Mouse (Mus musculus) MEL (cell line): Measurements from ENCODE around the gene Gramd1c. TPM values are rescaled to one million over a fixed set of nuclear protein-coding genes. Genes with fewer than 3 reads are reported as not detected.

ENCODE experiments used
- DNase-seq: peaks from one replicate; pipeline ENCODE4 v3.0.0; 2011; ENCODE audit warnings: low read depth, low spot score
- H3K27ac ChIP-seq: 2 replicates; pipeline ENCODE4 v1.5.1; 2012; ENCODE audit warnings: low read depth, mild to moderate bottlenecking, control low read depth, low read length, moderate library complexity; ENCODE audit not compliant: control insufficient read depth
- H3K27me3 ChIP-seq, 2 experiments: fragments of 150-350 bp in 1 of 2; sonication (generic) in 1 of 2; 2 replicates each; pipeline ENCODE4 v1.6.1; 2012; ENCODE audit warnings: low read length in 2 of 2, mild to moderate bottlenecking in 2 of 2, improper control_type of control experiment in 1 of 2, moderate library complexity in 1 of 2; ENCODE audit not compliant: insufficient read depth in 2 of 2, control insufficient read depth in 1 of 2
- H3K36me3 ChIP-seq, 2 experiments: 2 replicates each; pipeline ENCODE4 v1.6.1; 2012 to 2014; ENCODE audit warnings: low read length in 2 of 2, improper control_type of control experiment in 1 of 2, inconsistent platforms in 1 of 2, mild to moderate bottlenecking in 1 of 2; ENCODE audit not compliant: insufficient read depth in 2 of 2, control insufficient read depth in 1 of 2
- H3K4me1 ChIP-seq, 2 experiments: fragments of 150-350 bp in 1 of 2; sonication (generic) in 1 of 2; 2 replicates each; pipeline ENCODE4 v1.6.1; 2012; ENCODE audit warnings: low read length in 2 of 2, improper control_type of control experiment in 1 of 2, mild to moderate bottlenecking in 1 of 2; ENCODE audit not compliant: insufficient read depth in 2 of 2, control insufficient read depth in 1 of 2
- H3K4me3 ChIP-seq, 2 experiments: fragments of 150-350 bp in 1 of 2; sonication (generic) in 1 of 2; 2 replicates each; pipeline ENCODE4 v1.5.1; 2012; ENCODE audit warnings: low read depth in 2 of 2, low read length in 2 of 2, mild to moderate bottlenecking in 2 of 2, moderate library complexity in 2 of 2, control low read depth in 1 of 2, improper control_type of control experiment in 1 of 2; ENCODE audit not compliant: control insufficient read depth in 1 of 2, insufficient read depth in 1 of 2
- H3K79me2 ChIP-seq: 2 replicates; pipeline ENCODE4 v1.6.1; 2012; ENCODE audit warnings: mild to moderate bottlenecking, low read length, moderate library complexity; ENCODE audit not compliant: control insufficient read depth, poor library complexity, insufficient read depth
- H3K9ac ChIP-seq: 2 replicates; pipeline ENCODE4 v1.6.1; 2012; ENCODE audit warnings: low read depth, mild to moderate bottlenecking, control low read depth, low read length, moderate library complexity; ENCODE audit not compliant: control insufficient read depth, poor library complexity, severe bottlenecking
- H3K9me3 ChIP-seq: fragments of 150-350 bp; sonication (generic); replicated peaks from 2 replicates; pipeline ENCODE4 v1.6.1; 2012; ENCODE audit warnings: mild to moderate bottlenecking, low read length, improper control_type of control experiment, moderate library complexity; ENCODE audit not compliant: insufficient read depth
- BHLHE40 ChIP-seq: IDR thresholded peaks from 2 replicates; pipeline ENCODE4 v1.6.1; 2012; ENCODE audit warnings: low read depth, mild to moderate bottlenecking, inconsistent platforms, low read length, improper control_type of control experiment, borderline replicate concordance
- CTCF ChIP-seq, 3 experiments: IDR thresholded peaks in 2 of 3; conservative IDR thresholded peaks in 1 of 3; 2 replicates each; pipeline ENCODE4 v1.5.1; 2011 to 2012; ENCODE audit warnings: low read length in 3 of 3, low read depth in 2 of 3, mild to moderate bottlenecking in 2 of 3, improper control_type of control experiment in 1 of 3, inconsistent platforms in 1 of 3, mixed read lengths in 1 of 3, moderate library complexity in 1 of 3; ENCODE audit not compliant: control insufficient read depth in 1 of 3, insufficient read depth in 1 of 3, poor library complexity in 1 of 3, severe bottlenecking in 1 of 3
- E2F4 ChIP-seq: IDR thresholded peaks from 2 replicates; pipeline ENCODE4 v1.6.1; 2011; ENCODE audit warnings: low read depth, low read length, improper control_type of control experiment, borderline replicate concordance
- EP300 ChIP-seq, 2 experiments: IDR thresholded peaks; 2 replicates each; pipeline ENCODE4 v1.6.1; 2011; ENCODE audit warnings: improper control_type of control experiment in 2 of 2, low read length in 2 of 2, low read depth in 1 of 2, mild to moderate bottlenecking in 1 of 2
- ETS1 ChIP-seq: IDR thresholded peaks from 2 replicates; pipeline ENCODE4 v1.6.1; 2012; ENCODE audit warnings: low read depth, mild to moderate bottlenecking, inconsistent platforms, low read length, improper control_type of control experiment, moderate library complexity
- JUND ChIP-seq: IDR thresholded peaks from 2 replicates; pipeline ENCODE4 v1.6.1; 2011; ENCODE audit warnings: low read depth, mild to moderate bottlenecking, improper control_type of control experiment, low read length
- MAZ ChIP-seq: IDR thresholded peaks from 2 replicates; pipeline ENCODE4 v1.6.1; 2012; ENCODE audit warnings: low read depth, mild to moderate bottlenecking, inconsistent platforms, low read length, improper control_type of control experiment
- NRF1 ChIP-seq: IDR thresholded peaks from 2 replicates; pipeline ENCODE4 v1.6.1; 2014; ENCODE audit warnings: low read depth, mild to moderate bottlenecking, inconsistent platforms, low read length, improper control_type of control experiment, moderate library complexity; ENCODE audit not compliant: poor library complexity, insufficient read depth, severe bottlenecking
- POLR2AphosphoS5 ChIP-seq: IDR thresholded peaks from 2 replicates; pipeline ENCODE4 v1.6.1; 2012; ENCODE audit warnings: low read depth, borderline replicate concordance, mild to moderate bottlenecking, inconsistent platforms, low read length, moderate library complexity, mixed read lengths
- RCOR1 ChIP-seq: IDR thresholded peaks from 2 replicates; pipeline ENCODE4 v1.6.1; 2012; ENCODE audit warnings: low read depth, mild to moderate bottlenecking, inconsistent platforms, low read length, improper control_type of control experiment
- SIN3A ChIP-seq: IDR thresholded peaks from 2 replicates; pipeline ENCODE4 v1.6.1; 2012; ENCODE audit warnings: low read length, improper control_type of control experiment, inconsistent platforms
- SMC3 ChIP-seq: IDR thresholded peaks from 2 replicates; pipeline ENCODE4 v1.6.1; 2011; ENCODE audit warnings: low read depth, low read length, improper control_type of control experiment
- TAL1 ChIP-seq: IDR thresholded peaks from 2 replicates; pipeline ENCODE4 v1.6.1; 2012; ENCODE audit warnings: mild to moderate bottlenecking, inconsistent platforms, low read length, moderate library complexity, mixed read lengths
- TCF12 ChIP-seq: IDR thresholded peaks from 2 replicates; pipeline ENCODE4 v1.6.1; 2014; ENCODE audit warnings: low read depth, mild to moderate bottlenecking, inconsistent platforms, low read length, improper control_type of control experiment, moderate library complexity
- USF2 ChIP-seq, 2 experiments: IDR thresholded peaks; 2 replicates each; pipeline ENCODE4 v1.6.1; 2011 to 2012; ENCODE audit warnings: improper control_type of control experiment in 2 of 2, low read length in 2 of 2, borderline replicate concordance in 1 of 2, inconsistent platforms in 1 of 2, low read depth in 1 of 2, mild to moderate bottlenecking in 1 of 2; ENCODE audit not compliant: insufficient read depth in 1 of 2
- ZC3H11A ChIP-seq: IDR thresholded peaks from 2 replicates; pipeline ENCODE4 v1.6.1; 2012; ENCODE audit warnings: low read depth, mild to moderate bottlenecking, inconsistent platforms, low read length, improper control_type of control experiment
- polyA plus RNA-seq, 2 experiments: library from polyadenylated mRNA; stranded (reverse) in 1 of 2; unstranded in 1 of 2; fragments of >175 nt in 1 of 2; fragments of >200 nt in 1 of 2; gene quantifications; 2 replicates each; pipeline versions ENCODE4 v1.2.1 to v1.2.4; 2012; ENCODE audit warnings: low replicate concordance in 2 of 2, low read depth in 1 of 2; ENCODE audit not compliant: insufficient read length in 2 of 2, insufficient read depth in 1 of 2, missing spikeins in 1 of 2
- total RNA-seq: library from RNA; depleted of rRNA; stranded (reverse); fragments of 300-350 nt; gene quantifications from 2 replicates; pipeline ENCODE4 v1.2.3, GENCODE M21; 2012

Gene Gramd1c
- total and polyA plus RNA-seq, 3 experiments = 1.5 to 2.7 TPM; not detected in 1

- H3K79me2 ChIP-seq = no peaks in the 10 kb centered on the region
- peaks cover 0 to 11% of the 10 kb centered on the region in 2 experiments; a peak in 2 of 4 replicates for H3K36me3 ChIP-seq
- H3K4me3 ChIP-seq = no peak overlapping the region
- no peak for TF ChIP-seq SMC3
- no peak for TF ChIP-seq SIN3A
- TF ChIP-seq POLR2AphosphoS5 = no peak
- no peak for TF ChIP-seq JUND
- no peak for DNase-seq
- H3K9me3 ChIP-seq = no peaks in the 10 kb centered on the region
- H3K27ac ChIP-seq = no peak overlapping the region
- no peak overlapping the region for H3K9ac ChIP-seq
- H3K27me3 ChIP-seq = no peaks in the 10 kb centered on the region
- peaks cover 5 to 8% of the 10 kb centered on the region in 2 experiments for H3K4me1 ChIP-seq
These were observed 108.2 kb downstream of the Gramd1c start for GRCm38 (mm10) chr16:43954913-43955312.

- no peak overlapping the region for H3K4me3 ChIP-seq
- TF ChIP-seq SMC3 = peak; percentile 19; the same call in 1 of the 2 replicates
- TF ChIP-seq RCOR1 = peak; percentile 32; the same call in 1 of the 2 replicates
- TF ChIP-seq BHLHE40 = no peak
- no peak for TF ChIP-seq USF2 (IDR thresholded peaks at IDR 0.05; ENCODE audit: borderline replicate concordance in 1 of 2, insufficient read depth in 1 of 2, low read depth in 1 of 2, low read length in 2 of 2)
- TF ChIP-seq MAZ = no peak
- no peak for TF ChIP-seq TAL1
- TF ChIP-seq EP300 (IDR thresholded peaks at IDR 0.05; ENCODE audit: low read depth in 1 of 2, low read length in 2 of 2) = peak in 1 of 2 experiments; percentile 63; a peak in 3 of 4 replicates
- no peak for TF ChIP-seq NRF1
- TF ChIP-seq E2F4 = no peak
- no peak for TF ChIP-seq ETS1
- no peak for TF ChIP-seq CTCF (IDR thresholded peaks at IDR 0.05 in 2 of 3, conservative IDR thresholded peaks at IDR 0.05 in 1 of 3; ENCODE audit: control insufficient read depth in 1 of 3, insufficient read depth in 1 of 3, low read depth in 2 of 3, low read length in 3 of 3, poor library complexity in 1 of 3, severe bottlenecking in 1 of 3)
- TF ChIP-seq ZC3H11A = 0 out of 2 replicates have a peak, but pooled peaks have one; percentile 5
- TF ChIP-seq TCF12 = 0 out of 2 replicates have a peak, but pooled peaks have one; percentile 44
- no peak overlapping the region for H3K9ac ChIP-seq
- H3K4me1 ChIP-seq = peaks cover 5 to 8% of the 10 kb centered on the region in 2 experiments
- no peaks in the 10 kb centered on the region for H3K9me3 ChIP-seq
- H3K36me3 ChIP-seq = peaks cover 0 to 11% of the 10 kb centered on the region in 2 experiments; a peak in 2 of 4 replicates
- DNase-seq = peak; percentile 87
- no peaks in the 10 kb centered on the region for H3K27me3 ChIP-seq
- H3K27ac ChIP-seq = peak overlapping the region; percentile 8; the same call in 1 of the 2 replicates
- H3K79me2 ChIP-seq = no peaks in the 10 kb centered on the region
These were observed 111.6 kb downstream of the Gramd1c start for GRCm38 (mm10) chr16:43951591-43951990.
